Mouse (Mus musculus) ES-E14 (cell line): Measurements from ENCODE around the gene Prkag2.

Source experiments
- CHD2 ChIP-seq: IDR thresholded peaks from 2 replicates; pipeline ENCODE4 v1.6.1; 2014; ENCODE audit warnings: mild to moderate bottlenecking, low read depth, low read length, inconsistent platforms
- HCFC1 ChIP-seq: IDR thresholded peaks from 2 replicates; pipeline ENCODE4 v1.6.1; 2012; ENCODE audit warnings: low read length, inconsistent platforms, borderline replicate concordance; ENCODE audit not compliant: insufficient read depth
- MAFK ChIP-seq: IDR thresholded peaks from 2 replicates; pipeline ENCODE4 v1.6.1; 2014; ENCODE audit warnings: mild to moderate bottlenecking, low read depth, low read length, inconsistent platforms; ENCODE audit not compliant: insufficient read depth
- ZC3H11A ChIP-seq: IDR thresholded peaks from 2 replicates; pipeline ENCODE4 v1.6.1; 2012; ENCODE audit warnings: low read depth, mild to moderate bottlenecking, inconsistent platforms, low read length, borderline replicate concordance
- ZNF384 ChIP-seq: IDR thresholded peaks from 2 replicates; pipeline ENCODE4 v1.6.1; 2012; ENCODE audit warnings: low read depth, low read length, inconsistent platforms

GRCm38 (mm10) chr5:25114110-25114509 is 13.7 kb upstream of the Prkag2 start:
- TF ChIP-seq HCFC1 = no peak
- TF ChIP-seq ZC3H11A = no peak
- TF ChIP-seq CHD2 = no peak
- no peak for TF ChIP-seq MAFK
- TF ChIP-seq ZNF384 = no peak
